Mouse (Mus musculus): ENCODE measurements around the gene Cacnb3.

The Cacnb3 gene

DNA sequence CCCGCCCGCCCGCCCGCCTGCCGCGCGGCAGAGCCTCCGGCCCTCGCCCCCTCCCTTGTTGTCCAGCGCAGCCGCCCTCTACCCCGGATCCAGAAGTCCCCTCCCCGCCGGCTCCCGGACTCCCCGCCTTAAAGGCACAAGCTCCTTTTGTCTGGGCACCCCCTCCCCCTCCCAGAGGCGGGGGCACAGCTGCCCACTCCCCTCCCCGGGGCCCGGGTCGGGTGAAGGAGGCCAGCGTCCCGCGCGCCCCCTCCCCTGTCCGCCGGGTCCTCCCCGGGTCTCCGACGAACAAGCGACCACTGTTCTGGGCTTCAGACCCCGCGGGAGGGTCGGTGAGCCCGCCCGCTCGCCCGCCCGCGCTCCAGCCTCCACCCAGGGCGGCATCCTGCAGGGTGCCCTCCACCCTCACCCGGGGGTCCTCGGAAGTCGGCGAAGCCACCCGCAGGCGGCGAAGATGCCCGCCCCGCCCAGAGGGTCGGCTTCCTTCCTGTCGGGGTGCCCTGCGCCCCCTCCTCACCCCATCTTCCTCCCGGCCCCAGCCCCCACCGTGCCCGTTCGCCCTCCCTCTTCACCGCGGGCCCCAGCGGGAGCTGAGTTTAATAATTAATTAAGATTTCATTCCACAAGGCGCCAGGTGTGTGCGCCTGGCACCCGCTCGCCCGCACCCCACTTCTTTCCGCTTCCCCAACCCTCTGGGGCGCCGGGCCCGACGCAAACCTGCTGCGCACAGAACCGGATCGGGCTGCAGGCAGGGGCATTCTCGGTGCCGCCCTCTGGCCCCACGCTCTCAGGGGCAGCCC lies 21.1 kb upstream of the Cacnb3 start, which contains the start of gene Adcy6:
Gene Adcy6, minus strand, starts transcription at position 746 of the 800 bp plus-strand sequence.
- peak; percentile 62 to 82 for DNase-seq (ENCODE audit: low spot score in 2 of 2)

DNA sequence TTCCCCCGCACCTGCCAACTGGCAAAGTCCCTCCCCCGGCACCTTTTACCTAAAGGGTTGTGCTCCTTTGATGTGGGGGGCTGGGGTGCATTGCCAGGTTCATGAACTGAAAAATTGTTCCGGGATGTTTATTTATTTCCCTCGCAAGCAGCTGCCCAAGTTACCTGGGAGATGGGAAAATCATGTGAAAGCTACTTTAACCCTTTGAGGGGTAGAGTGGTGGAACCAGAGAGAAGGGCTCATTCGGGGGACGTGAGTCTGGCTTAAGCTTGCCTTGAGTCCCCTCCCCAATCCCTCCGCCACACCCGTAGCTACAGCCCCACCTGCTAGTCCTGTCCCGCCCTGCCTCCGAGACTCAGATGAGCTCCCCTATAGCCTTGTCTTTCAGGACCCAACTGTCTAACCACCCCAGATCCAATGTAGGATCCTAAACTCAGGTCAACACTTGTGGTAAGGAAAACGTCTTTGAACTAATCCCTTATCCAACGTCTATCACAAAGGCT lies 20.5 kb upstream of the Cacnb3 start:
- no peak for DNase-seq (ENCODE audit: low spot score in 2 of 2)

GRCm38 (mm10) chr15:98612229-98612628 lies 18.4 kb upstream of the Cacnb3 start:
- DNase-seq (ENCODE audit: low spot score in 2 of 2), result no peak

DNA sequence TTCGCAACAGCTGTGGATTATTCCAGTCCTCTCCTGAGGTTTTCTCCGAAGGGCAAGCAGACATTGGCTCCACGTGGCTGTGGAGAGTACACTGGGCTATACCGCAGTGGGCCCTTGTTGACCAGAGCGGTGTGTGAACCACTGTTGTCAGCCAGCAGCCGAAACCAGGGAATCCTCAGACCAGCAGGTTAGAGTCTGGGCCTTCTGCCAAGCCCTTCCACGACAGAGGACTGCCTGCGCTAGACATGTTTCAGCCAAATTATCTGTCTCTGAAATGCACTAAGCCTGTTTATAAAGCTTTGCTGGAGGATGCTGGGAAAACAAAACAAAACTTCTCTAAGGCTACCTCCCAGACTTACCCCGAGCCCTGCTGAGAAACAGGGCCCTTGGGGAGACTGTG lies 16.1 kb upstream of the Cacnb3 start:
- DNase-seq (ENCODE audit: low spot score in 2 of 2), result no peak

DNA sequence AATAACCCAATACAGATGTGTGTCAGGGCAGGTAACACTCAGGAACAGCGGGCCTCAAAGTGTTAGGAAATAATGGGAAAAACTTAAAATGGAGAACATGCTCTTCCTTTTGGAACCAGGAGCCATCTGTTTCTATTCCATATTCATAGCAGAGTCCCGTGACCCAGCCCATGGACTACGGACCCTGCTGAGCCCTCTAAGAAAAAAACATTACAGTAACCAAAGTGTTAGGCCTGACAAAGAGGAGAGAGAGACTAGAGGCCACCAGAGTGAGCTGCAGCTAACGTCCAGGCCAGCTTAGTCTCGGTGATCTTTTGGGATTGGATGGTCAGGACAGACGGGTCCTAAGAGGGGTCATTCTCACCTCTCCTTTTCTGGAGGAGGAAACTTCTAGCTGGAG lies 15.7 kb upstream of the Cacnb3 start:
- DNase-seq (ENCODE audit: low spot score in 2 of 2), result no peak

DNA sequence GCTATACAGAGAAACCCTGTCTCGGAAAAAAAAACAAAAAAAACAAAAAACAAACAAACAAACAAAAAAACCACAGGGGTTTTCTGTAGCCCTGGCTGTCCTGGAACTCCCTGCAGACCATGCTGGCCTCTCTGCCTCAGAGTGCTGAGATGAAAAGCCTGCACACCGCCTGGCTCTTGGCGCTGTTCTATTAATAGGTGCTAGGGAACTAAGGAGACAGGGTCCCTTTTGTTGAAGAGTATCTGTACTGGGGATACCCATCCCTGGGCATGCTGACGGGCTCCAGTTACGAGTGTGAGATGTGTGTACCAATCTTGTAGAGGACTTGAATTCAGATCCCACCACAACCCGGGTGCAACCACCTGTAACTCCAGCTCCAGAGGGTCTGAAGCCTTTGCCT lies 14.9 kb upstream of the Cacnb3 start:
- no peak for DNase-seq (ENCODE audit: low spot score in 2 of 2)

DNA sequence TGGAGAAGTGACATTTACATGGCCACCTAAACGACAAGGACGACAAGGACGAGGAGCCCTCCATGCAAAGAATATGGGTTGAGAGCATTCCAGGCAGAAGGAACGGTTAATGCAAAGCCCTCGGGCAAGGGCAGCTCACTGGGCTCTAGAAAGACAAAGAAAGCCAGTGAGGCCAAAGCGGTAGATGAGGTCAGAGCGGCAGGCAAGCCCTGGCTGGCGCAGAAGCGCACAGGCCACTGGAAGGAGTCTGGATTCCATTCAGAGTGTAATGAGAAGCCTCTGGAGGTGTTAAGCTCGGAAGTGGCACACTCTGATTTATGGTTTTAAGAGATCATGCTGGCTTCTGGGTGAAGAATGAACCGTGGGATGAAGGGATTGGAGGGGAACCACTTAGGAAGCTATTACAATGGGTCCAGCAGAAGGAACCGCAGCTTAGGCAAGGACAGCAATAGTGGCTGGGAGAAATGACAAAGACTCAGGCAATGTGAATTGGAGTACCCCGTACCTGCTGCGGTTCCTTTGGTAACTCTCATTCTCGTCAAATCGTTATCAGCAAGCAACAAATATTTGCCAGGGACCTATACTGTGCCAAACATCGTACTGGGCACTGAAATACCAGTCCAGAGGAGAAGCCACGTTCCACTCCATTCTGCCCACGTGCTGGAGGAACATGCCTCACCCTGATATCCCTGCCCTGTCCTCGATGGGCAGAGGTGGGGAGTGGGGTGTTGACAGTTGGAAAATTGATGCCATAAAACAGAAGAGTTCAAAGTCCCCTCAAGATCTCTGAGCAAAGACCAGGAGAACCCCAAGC lies 14.1 kb upstream of the Cacnb3 start:
- no peak for DNase-seq (ENCODE audit: low spot score in 2 of 2)

- peak; percentile 77 to 81 for DNase-seq (ENCODE audit: low spot score in 2 of 2)
Observed at GRCm38 (mm10) chr15:98617176-98617537, 13.5 kb upstream of the Cacnb3 start.

DNA sequence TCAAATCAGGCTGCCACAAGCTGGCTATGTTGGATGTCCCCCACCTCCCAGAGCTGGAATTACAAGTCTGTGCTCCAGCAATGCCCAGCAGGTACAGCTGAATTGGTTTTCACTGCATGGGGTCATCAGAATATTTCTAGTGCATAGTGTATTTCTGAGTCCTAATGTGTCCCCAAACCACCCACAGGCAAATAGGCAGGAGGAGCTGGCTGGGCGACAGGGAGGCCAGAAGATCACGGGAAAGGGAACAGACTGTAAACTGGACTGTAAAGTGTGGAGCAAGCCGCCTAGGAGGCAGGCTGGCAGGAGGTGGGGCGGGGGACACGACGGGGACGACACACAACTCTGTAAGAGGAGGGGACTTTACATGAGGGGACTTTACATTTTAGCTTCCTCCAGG lies 8.4 kb upstream of the Cacnb3 start:
- DNase-seq (ENCODE audit: low spot score in 2 of 2), result no peak

DNA sequence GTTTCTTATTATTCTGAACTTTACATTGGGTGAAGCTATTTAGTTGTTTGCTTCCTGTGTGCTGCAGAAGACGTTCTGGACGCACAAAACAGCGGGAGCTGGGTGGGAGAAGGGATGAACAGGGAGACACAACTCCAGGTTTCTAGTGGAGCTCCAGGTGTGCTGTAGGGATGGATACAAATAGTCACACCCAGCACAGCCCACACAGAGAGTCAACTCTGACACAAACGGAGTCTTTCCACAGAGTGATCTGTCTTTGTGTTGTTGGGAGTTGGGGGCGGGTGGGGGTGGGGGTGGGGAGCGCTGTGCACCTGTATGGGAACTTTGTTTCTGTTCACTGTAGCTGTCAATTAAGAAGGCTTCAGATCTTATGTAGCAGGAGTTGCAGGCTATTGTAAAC lies 7.9 kb upstream of the Cacnb3 start:
- no peak for DNase-seq (ENCODE audit: low spot score in 2 of 2)

GRCm38 (mm10) chr15:98623361-98623821 lies 7.2 kb upstream of the Cacnb3 start:
- no peak for DNase-seq (ENCODE audit: low spot score in 2 of 2)

DNA sequence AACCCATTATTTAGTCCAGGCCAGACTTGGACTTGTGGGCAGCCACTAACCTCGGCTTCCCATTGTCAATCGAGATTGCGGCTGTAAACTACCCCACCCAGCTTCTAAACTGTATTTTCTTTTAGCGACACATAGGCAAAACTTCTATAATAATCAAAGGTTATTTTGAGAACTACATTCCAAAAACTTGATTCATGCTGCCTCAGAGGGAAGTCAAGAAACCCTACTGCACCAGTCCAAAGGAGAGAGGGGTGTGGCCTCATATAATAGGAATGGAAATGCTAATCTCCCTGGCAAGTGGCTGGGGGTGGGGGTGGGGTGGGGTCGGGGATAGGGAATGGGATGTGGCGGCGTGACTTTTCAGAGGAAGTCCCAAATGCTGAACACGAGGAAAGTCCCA lies 4.6 kb upstream of the Cacnb3 start:
- DNase-seq (ENCODE audit: low spot score in 2 of 2), result no peak

DNA sequence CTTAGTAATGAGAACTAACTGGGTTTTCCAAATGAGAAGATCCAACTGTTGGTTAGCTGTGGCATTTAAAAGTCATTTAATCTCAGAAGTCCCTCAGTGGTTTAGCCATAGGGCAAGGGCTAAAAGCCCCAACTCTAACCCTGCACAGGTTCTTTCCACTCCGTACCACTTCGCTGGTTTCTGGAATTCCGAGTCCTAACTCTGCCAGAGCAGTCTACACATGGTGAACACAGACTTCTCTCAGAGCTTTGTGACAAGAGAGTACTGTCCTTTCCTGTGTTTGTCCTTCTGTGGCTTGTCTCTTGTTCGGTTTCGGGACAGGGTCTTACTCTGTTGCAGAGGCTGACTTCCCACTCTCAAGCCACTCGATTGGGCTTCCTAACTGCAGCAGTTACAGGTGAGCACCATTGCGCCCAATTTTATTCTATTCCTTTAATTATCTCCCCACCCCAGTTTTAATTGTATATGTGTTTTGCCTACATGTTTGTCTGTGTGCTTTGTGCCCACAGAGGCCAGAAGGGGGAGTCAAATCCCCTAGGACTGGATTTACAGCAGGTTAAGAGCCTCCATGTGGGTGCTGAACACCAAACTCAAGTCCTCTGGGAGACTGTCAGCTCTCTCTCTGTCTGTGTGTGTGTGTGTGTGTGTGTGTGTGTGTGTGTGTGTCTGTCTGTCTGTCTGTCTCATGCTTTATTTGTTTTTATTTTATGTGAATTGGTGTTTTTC lies 4.0 kb upstream of the Cacnb3 start:
- DNase-seq (ENCODE audit: low spot score in 2 of 2), result no peak

GRCm38 (mm10) chr15:98628589-98629254 lies 1.9 kb upstream of the Cacnb3 start:
- DNase-seq (ENCODE audit: low spot score in 2 of 2), result no peak

GRCm38 (mm10) chr15:98629464-98629863 lies 1.2 kb upstream of the Cacnb3 start:
- no peak for DNase-seq (ENCODE audit: low spot score in 2 of 2)

GRCm38 (mm10) chr15:98631493-98631892 lies 853 bp downstream of the Cacnb3 start:
- DNase-seq (ENCODE audit: low spot score in 2 of 2), result peak; percentile 32 to 53

GRCm38 (mm10) chr15:98632107-98632744 lies 1.6 kb downstream of the Cacnb3 start:
- DNase-seq (ENCODE audit: low spot score in 2 of 2), result peak; percentile 50 to 74

- DNase-seq (ENCODE audit: low spot score in 2 of 2), result no peak
Observed at GRCm38 (mm10) chr15:98632921-98633320, 2.3 kb downstream of the Cacnb3 start.

DNA sequence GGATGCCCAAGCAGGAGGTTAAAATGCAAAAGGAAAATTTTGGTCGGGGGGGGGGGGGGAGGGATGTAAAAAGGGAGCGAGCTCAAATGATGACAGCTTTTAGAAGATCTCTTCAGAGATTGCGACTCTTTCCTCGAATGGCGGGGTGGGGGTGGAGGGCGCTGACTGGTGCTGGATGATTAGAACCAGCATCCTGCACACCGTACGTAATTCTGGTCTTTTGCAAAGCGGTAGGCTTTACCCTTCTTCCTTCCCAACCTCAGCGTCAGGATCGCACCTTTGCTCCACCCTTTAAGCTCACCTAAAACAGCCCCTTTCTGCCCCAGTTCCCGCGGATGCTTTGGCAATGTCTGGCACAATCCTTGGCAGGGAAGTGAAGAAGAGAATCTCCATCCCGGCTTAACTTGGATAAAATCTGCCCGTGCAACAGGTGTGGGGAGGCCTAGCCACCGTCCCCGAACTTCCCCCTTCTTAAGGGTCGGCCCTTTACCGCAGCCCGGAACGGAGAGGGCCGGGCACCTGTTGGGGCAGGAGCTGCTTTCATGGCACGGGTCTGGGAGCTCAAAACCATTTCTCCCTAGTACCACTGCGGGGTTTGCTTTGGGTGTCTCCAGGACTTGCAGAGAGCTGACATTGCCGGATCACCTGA lies 3.3 kb downstream of the Cacnb3 start:
- no peak for DNase-seq (ENCODE audit: low spot score in 2 of 2)

GRCm38 (mm10) chr15:98634541-98635081 lies 4.0 kb downstream of the Cacnb3 start:
- peak; percentile 72 to 78 for DNase-seq (ENCODE audit: low spot score in 2 of 2)
